Mouse (Mus musculus): ENCODE measurements around the gene Rnf168.
"Not testable (repeated sequence)": the region's sequence is repeated elsewhere in the genome, so short reads cannot be mapped to it uniquely, and the experiment has no call there.

DNA sequence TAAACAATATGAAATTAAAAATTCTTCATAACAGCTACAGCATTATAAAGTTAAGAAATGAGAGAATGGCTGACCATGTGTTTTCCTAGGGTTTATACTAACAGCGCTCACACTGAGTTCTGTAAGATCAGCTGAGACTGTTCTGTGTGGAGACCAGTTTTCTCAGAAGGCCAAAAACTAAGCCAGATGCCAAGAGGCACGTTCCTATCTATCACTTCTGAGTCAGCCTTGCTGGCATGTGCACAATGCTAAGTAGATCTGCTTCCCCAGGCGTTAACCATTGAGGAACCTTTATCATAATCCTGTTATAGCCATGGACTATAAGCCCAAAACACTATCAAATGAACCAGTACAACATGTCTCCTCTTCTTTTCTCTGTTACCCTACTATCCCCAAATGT is 45.2 kb upstream of the Rnf168 start:
- TF ChIP-seq CTCF (IDR thresholded peaks at IDR 0.05; ENCODE audit: control insufficient read depth, insufficient read depth, insufficient read length); MYOG (IDR thresholded peaks at IDR 0.05; ENCODE audit: control insufficient read depth, extremely low read depth, insufficient read length); MAX (IDR thresholded peaks at IDR 0.05); USF1 (IDR thresholded peaks at IDR 0.05; ENCODE audit: low read depth); CEBPB (IDR thresholded peaks at IDR 0.05; ENCODE audit: low read depth); MYOD1 (IDR thresholded peaks at IDR 0.05; ENCODE audit: control insufficient read depth, insufficient read length, low read depth); FOSL1 (IDR thresholded peaks at IDR 0.05; ENCODE audit: insufficient read depth, low read length, poor library complexity, severe bottlenecking): not testable (repeated sequence)
